Mouse (Mus musculus) right cerebral cortex, postnatal 4 days (tissue): ENCODE results near the gene Pah.

Experiments
- DNase-seq: peaks from one replicate; pipeline ENCODE4 v3.0.0-alpha.2; 2022

Pah gene

GRCm38 (mm10) chr10:87521646-87522045 lies at the start of gene Pah:
TSS of gene Pah (plus strand) at chr10:87521795.
- no peak for DNase-seq

GRCm38 (mm10) chr10:87473475-87474131 lies 48.0 kb upstream of the Pah start:
- no peak for DNase-seq

GRCm38 (mm10) chr10:87474971-87475370 lies 46.6 kb upstream of the Pah start:
- DNase-seq: no peak

GRCm38 (mm10) chr10:87477895-87478294 lies 43.7 kb upstream of the Pah start:
- no peak for DNase-seq

DNA sequence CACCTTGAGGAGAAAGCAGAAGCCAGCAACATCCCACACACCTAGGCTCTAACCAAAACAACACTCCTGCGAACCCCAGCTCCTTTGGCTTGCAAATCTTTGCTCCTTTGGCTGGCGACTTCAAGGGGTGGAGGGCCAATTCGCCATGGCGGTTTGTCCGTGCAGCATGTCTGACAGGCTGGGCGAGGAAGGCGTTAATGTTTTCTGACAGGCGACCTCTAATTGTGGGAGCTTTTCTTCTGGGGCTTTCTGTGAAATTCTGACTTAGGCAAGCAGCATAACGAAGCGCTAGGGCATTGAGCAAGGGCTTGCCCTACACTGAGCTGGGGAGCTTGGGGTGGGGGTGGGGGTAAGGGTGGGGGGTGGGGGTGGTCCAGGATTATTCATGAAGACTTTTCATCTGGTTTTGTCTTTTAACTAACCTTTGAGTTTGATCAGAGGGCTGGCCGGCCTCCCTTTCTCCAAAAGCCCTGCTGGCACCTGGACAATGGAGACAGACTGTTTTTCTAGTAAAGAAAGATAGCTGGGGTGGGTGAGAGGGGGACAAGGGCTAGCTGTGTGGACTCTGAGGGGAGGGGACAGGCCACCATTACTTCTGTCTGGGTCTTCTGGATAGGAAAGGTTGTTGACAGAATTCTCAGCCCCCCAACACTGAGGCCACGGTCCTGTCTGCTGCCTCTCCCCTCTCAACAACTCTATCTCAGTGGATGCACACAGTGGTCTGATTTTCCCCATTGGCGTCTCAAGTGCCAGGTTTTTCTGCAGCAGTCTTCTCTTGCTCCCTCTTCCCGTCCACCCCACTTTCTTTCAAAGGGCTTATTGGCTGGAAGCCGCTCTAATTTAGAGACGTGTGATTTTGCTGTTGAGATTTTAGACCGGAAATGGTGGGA lies 36.5 kb upstream of the Pah start:
- no peak for DNase-seq

DNA sequence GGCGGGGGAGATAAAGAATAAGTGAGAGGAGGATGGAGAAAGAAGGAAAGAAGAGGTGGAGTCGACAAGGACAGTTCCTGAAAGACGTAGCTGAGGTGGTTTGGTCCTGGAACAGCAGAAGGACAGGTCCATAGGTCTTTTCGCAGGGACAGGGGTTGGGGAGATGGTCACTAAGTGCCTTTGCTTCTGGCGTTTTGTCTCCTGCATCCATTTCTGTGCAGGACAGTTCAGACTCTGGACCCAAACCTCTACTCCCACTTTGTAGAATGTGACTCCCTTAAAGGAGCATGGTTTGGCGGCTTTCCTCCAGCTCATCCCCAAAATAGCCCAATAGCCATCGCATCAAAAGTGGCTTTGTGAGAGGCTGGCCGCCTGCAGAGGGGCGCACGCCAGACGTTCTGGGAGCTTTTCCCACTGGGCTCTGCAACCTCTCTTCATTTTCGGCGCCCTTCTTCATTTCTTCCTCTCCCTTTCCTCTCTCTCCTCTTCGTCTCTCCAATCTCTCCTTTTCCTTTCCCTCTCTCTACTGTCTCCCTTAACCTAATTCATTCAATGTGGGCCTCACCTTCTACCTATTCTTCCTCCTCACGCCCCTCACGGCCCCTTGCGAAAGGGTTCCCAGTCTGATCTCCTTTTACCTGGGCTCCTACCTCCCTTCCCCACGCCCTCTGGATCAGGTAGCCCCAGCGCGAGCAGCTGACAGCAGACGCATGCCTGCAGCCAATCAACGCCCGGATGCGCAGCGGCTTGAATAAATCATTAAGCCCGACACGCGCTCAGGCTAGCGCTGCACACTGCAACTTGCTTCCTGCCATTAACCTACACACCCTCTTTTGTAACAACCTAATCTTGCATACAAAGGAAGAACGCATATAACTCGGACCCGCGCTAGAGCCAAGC lies 35.6 kb upstream of the Pah start:
- peak; percentile 52 for DNase-seq

DNA sequence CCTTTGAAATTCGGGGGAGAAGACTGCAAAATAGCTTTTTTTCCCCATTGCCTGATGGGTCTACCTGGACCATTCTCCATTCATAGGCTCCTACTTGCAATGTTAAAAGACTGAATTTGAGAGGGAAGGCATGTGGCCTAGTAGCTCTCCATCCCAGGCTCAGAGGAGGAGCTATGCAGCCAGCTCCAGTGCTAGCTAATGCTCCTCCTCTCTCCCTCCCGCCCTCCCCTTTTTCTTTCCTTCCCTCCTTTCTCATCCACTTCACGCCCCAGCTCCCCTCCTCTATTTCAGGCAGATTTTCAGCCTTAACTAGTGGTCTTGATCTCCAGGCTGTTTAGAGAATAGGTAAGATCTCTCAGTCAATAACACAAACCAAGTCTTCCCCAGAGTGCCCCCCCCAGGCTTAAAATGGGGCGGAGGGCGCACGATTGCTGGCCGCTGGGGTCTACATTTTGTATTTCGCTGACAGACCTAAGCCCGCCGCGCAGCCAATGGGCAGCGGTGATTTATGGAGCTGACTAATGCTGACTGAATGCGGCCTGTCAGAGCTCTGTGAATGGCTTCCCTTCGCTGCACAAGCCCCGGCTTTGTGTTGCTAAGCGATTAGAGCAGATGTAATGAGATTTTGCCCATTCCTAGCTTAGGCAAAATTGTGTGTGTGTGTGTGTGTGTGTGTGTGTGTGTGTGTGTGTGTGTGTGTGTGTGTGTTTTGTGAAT lies 33.0 kb upstream of the Pah start:
- DNase-seq: peak; percentile 60

DNA sequence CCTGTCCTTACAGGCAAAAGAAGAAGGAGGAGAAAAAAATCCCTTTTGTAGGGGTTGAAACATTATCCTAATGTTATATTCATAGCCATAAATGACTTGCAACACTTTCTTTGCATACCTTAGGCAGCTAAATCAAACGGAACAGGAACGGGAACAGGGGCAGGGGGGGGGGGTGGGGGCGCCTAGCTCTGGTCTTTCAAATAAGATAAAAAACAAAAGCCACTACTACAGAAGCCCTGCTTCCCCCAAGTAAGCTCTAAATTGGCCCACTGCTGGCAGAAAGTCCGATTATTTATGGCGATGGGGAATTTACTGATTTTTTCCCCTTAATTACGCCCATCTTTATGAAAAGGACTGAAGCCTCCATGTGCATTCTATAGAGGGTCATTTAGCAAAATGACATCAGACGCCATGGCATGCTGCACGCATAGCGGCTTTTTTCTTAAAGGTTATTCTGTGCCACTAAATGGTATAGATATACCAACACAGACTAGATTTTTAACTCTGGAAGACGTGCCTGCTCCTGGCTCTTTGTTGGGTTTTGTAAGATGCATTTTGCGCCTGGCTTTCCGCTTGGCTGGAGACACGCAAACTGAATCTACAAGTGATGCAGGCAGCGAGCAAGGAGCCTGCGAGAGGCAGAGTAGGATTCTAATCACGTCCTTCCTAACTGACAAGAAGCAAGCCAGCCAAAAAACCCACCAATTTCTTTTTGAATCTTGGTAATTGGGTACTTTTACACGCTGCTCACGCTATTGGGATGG lies 32.2 kb upstream of the Pah start:
- DNase-seq: peak; percentile 48

- DNase-seq: no peak
Measured at GRCm38 (mm10) chr10:87490328-87490727, 31.3 kb upstream of the Pah start.

- no peak for DNase-seq
Measured at GRCm38 (mm10) chr10:87491485-87492040, 30.0 kb upstream of the Pah start.

- DNase-seq: no peak
Measured at GRCm38 (mm10) chr10:87492332-87492660, 29.3 kb upstream of the Pah start.

- DNase-seq: peak; percentile 68
Measured at GRCm38 (mm10) chr10:87492661-87493551, 28.7 kb upstream of the Pah start.

GRCm38 (mm10) chr10:87493576-87493975 lies 28.0 kb upstream of the Pah start, which contains the start of gene Ascl1:
TSS of gene Ascl1 (minus strand) at chr10:87493660.
- peak; percentile 56 for DNase-seq

DNA sequence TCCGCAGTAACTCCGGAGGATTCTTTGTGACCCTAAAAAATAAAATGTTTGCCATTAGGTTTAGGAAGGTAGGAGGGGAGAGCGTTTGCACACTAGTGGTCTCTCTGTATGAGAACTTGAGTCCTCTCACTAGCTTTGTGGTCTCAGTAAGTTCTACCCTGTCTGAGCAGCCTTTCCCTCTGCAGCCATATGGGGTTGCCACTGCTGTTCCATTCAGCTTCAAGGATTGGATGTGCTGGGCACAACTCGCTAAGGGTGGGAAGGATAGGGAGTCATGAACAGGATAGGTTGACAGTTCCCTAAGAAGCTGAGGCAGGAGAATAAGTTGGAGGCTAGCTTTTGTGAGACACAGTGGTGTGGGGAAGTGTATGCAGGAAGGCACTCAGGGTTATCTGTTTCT lies 27.4 kb upstream of the Pah start:
- no peak for DNase-seq

DNA sequence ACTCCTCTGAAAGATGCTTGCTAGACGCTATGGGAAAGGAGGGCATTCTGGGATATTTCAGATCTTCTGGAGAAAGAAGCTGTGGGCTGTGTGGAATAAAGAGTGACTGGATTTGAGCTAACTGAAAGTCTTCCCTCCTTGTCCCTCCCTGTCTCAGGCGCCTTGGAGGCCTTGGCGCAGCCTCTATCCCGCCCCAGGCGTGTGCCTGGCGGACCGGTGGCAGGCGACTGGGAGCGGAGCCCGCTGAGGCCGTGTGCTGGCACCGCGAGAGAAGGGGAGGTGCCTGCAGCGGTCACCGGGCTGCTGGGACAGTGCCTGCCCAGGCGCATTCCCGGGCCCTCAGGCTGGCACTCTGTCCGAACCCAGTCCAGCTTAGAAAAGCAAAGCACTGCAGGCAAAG lies 27.0 kb upstream of the Pah start:
- peak; percentile 56 for DNase-seq

DNA sequence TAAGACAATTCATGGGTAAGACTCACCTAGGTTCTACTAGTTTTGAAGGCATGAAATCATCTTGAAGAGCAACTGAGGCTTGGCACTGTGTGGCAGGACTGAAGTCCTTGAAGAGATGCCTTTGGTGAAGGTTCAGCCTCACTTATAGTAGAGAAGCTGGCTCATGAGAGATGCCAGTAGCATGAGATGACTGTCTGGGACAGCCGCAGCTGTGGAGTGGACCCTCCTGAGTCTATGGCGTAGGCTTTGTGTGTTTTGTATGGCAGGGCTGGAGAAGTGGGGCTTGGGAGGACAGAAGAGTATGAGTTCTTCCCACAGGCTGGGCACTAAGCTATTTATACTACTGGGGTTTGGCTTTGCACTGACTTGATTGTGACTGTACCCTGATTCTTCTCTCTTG lies 24.5 kb upstream of the Pah start:
- no peak for DNase-seq

DNA sequence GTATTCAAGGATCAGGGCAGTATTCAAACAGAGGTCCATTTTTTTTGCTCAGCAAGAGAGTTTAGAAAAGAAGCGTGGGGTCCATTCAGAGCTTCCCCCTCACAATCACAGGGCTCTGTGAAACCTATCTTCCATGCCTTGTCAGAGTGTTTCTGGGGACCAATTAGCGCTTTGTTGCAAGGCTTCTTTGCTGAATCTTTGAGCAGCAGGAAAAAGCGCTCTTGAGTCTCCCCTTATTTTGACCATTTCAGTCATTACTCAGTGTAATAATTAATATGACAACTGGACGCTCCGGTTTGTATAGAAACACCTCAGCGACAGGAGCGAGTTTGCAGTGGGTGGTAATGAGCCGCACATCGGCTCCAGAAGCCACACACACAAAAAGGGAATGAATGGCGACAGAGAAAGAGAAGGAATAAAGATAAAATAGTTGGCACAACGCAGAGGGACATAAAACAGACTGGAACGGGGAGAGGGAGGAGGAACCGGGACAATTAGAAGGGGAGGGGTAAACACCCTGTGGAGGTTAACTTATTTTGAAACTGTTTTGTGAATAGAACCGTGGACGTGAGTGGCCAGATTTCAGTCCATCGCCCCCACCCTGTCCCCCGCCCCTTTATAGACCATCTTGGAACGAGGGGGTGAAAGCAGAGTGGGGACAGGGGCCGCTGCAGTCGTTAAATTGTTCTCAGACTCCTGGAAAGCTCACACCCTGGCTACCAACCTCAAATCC lies 20.5 kb upstream of the Pah start:
- no peak for DNase-seq

DNA sequence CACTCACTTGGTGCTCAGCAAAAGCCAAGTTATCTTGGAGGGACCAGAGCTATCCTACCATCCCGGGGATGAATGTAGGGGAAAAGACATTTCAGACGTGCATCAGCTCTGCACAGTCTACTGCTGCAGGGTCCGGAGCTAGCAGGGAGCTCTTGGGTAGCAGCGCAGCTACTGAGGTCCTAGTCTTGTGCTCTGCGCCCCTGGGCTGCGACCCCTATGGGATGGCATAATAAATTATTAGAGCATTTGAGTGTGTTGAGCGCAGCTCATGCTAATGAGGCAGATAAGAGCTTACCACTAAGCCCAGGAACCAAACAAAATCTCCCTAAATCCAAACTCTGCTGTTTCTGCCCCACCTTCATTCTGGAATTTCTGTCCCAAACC lies 19.9 kb upstream of the Pah start:
- no peak for DNase-seq

- DNase-seq: no peak
Measured at GRCm38 (mm10) chr10:87502283-87502682, 19.3 kb upstream of the Pah start.

GRCm38 (mm10) chr10:87503946-87504345 lies 17.6 kb upstream of the Pah start:
- peak; percentile 75 for DNase-seq
